Mouse (Mus musculus): ENCODE results near the gene 4930522H14Rik. TPM values are rescaled to one million over a fixed set of nuclear protein-coding genes. Genes with fewer than 3 reads are reported as not detected.

Gene 4930522H14Rik
- polyA plus RNA-seq, 1 experiment from 2014 or later, result not detected

- 90% methylated on average over 1 of the region's 1 CpGs for WGBS
- H3K27ac ChIP-seq (replicated peaks), result 0 out of 2 replicates have a peak overlapping the region, but pooled peaks have one; percentile 8
- H3K27me3 ChIP-seq (ENCODE audit: control insufficient read depth, insufficient read depth, low read length), result no peaks in the 10 kb centered on the region
- no peak for TF ChIP-seq CTCF (IDR thresholded peaks at IDR 0.05; ENCODE audit: low read depth)
- TF ChIP-seq EP300 (optimal IDR thresholded peaks at IDR 0.05), result no peak
- no peak overlapping the region for H3K9ac ChIP-seq (ENCODE audit: low read length)
- no peak overlapping the region for H3K4me2 ChIP-seq (replicated peaks; ENCODE audit: low read depth)
- no peak for ATAC-seq (ENCODE audit: low FRiP score, low TSS enrichment)
- no peaks in the 10 kb centered on the region for H3K9me3 ChIP-seq (ENCODE audit: control insufficient read depth, low read length)
- no peak overlapping the region for H3K4me3 ChIP-seq (ENCODE audit: low read depth, low read length)
- no peaks in the 10 kb centered on the region for H3K36me3 ChIP-seq (ENCODE audit: control insufficient read depth, insufficient read depth, low read length)
- DNase-seq (ENCODE audit: low spot score), result no peak
- no peaks in the 10 kb centered on the region for H3K4me1 ChIP-seq (replicated peaks; ENCODE audit: control insufficient read depth, insufficient read depth)
Observed at GRCm38 (mm10) chr4:109482701-109483100, 48.4 kb downstream of the 4930522H14Rik start.

GRCm38 (mm10) chr4:109481424-109481823, 49.7 kb downstream of the 4930522H14Rik start:
- no peak overlapping the region for H3K4me2 ChIP-seq (replicated peaks; ENCODE audit: low read depth)
- no peak overlapping the region for H3K27ac ChIP-seq (replicated peaks)
- no peaks in the 10 kb centered on the region for H3K4me1 ChIP-seq (replicated peaks; ENCODE audit: control insufficient read depth, insufficient read depth)
- H3K4me3 ChIP-seq (ENCODE audit: low read depth, low read length), result no peak overlapping the region
- no peaks in the 10 kb centered on the region for H3K9me3 ChIP-seq (ENCODE audit: control insufficient read depth, low read length)
- no peak for TF ChIP-seq EP300 (optimal IDR thresholded peaks at IDR 0.05)
- no peak for TF ChIP-seq CTCF (IDR thresholded peaks at IDR 0.05; ENCODE audit: low read depth)
- ATAC-seq (ENCODE audit: low FRiP score, low TSS enrichment) (no peak), DNase-seq (ENCODE audit: low spot score) (no peak)
- H3K27me3 ChIP-seq (ENCODE audit: control insufficient read depth, insufficient read depth, low read length), result no peaks in the 10 kb centered on the region
- no peak overlapping the region for H3K9ac ChIP-seq (ENCODE audit: low read length)
- WGBS, result 78% methylated on average over 2 of the region's 2 CpGs
- H3K36me3 ChIP-seq (ENCODE audit: control insufficient read depth, insufficient read depth, low read length), result no peaks in the 10 kb centered on the region

GRCm38 (mm10) chr4:109477454-109477853, 53.6 kb downstream of the 4930522H14Rik start:
- no peak overlapping the region for H3K4me3 ChIP-seq (ENCODE audit: low read depth, low read length)
- no peaks in the 10 kb centered on the region for H3K9me3 ChIP-seq (ENCODE audit: control insufficient read depth, low read length)
- no peaks in the 10 kb centered on the region for H3K4me1 ChIP-seq (replicated peaks; ENCODE audit: control insufficient read depth, insufficient read depth)
- no peak for DNase-seq (ENCODE audit: low spot score)
- H3K36me3 ChIP-seq (ENCODE audit: control insufficient read depth, insufficient read depth, low read length), result peaks cover 2% of the 10 kb centered on the region; the same call in 1 of the 2 replicates
- 89% methylated on average over 3 of the region's 3 CpGs for WGBS
- TF ChIP-seq EP300 (optimal IDR thresholded peaks at IDR 0.05), result no peak
- no peak for TF ChIP-seq CTCF (IDR thresholded peaks at IDR 0.05; ENCODE audit: low read depth)
- no peak overlapping the region for H3K27ac ChIP-seq (replicated peaks)
- H3K9ac ChIP-seq (ENCODE audit: low read length), result no peak overlapping the region
- no peaks in the 10 kb centered on the region for H3K27me3 ChIP-seq (ENCODE audit: control insufficient read depth, insufficient read depth, low read length)
- ATAC-seq (ENCODE audit: low FRiP score, low TSS enrichment), result no peak
- no peak overlapping the region for H3K4me2 ChIP-seq (replicated peaks; ENCODE audit: low read depth)

GRCm38 (mm10) chr4:109476554-109477014, 54.5 kb downstream of the 4930522H14Rik start:
- Histone ChIP-seq H3K27ac (replicated peaks) (peak overlapping the region; percentile 92), H3K4me3 (ENCODE audit: low read depth, low read length) (peak overlapping the region; percentile 87), H3K9ac (ENCODE audit: low read length) (peak overlapping the region; percentile 90), H3K27me3 (ENCODE audit: control insufficient read depth, insufficient read depth, low read length) (no peaks in the 10 kb centered on the region), H3K36me3 (ENCODE audit: control insufficient read depth, insufficient read depth, low read length) (peaks cover 2% of the 10 kb centered on the region; the same call in 1 of the 2 replicates), H3K9me3 (ENCODE audit: control insufficient read depth, low read length) (no peaks in the 10 kb centered on the region), H3K4me2 (replicated peaks; ENCODE audit: low read depth) (peak overlapping the region; percentile 62), H3K4me1 (replicated peaks; ENCODE audit: control insufficient read depth, insufficient read depth) (no peaks in the 10 kb centered on the region)
- ATAC-seq (ENCODE audit: low FRiP score, low TSS enrichment) (peak; percentile 99), DNase-seq (ENCODE audit: low spot score) (peak; percentile 93)
- TF ChIP-seq CTCF (IDR thresholded peaks at IDR 0.05; ENCODE audit: low read depth) (peak; percentile 59), EP300 (optimal IDR thresholded peaks at IDR 0.05) (no peak)
- under 1% methylated on average over 37 of the region's 39 CpGs for WGBS

- H3K4me2 ChIP-seq (replicated peaks; ENCODE audit: low read depth), result peak overlapping the region; percentile 62
- peak overlapping the region; percentile 90 for H3K9ac ChIP-seq (ENCODE audit: low read length)
- under 1% methylated on average over 51 of the region's 68 CpGs for WGBS
- TF ChIP-seq EP300 (optimal IDR thresholded peaks at IDR 0.05) (no peak), CTCF (IDR thresholded peaks at IDR 0.05; ENCODE audit: low read depth) (no peak)
- peaks cover 2% of the 10 kb centered on the region; the same call in 1 of the 2 replicates for H3K36me3 ChIP-seq (ENCODE audit: control insufficient read depth, insufficient read depth, low read length)
- ATAC-seq (ENCODE audit: low FRiP score, low TSS enrichment) (peak; percentile 66), DNase-seq (ENCODE audit: low spot score) (peak; percentile 70)
- H3K9me3 ChIP-seq (ENCODE audit: control insufficient read depth, low read length), result no peaks in the 10 kb centered on the region
- H3K4me3 ChIP-seq (ENCODE audit: low read depth, low read length), result peak overlapping the region; percentile 87
- H3K27ac ChIP-seq (replicated peaks), result peak overlapping the region; percentile 92
- H3K27me3 ChIP-seq (ENCODE audit: control insufficient read depth, insufficient read depth, low read length), result no peaks in the 10 kb centered on the region
- no peaks in the 10 kb centered on the region for H3K4me1 ChIP-seq (replicated peaks; ENCODE audit: control insufficient read depth, insufficient read depth)
Observed at GRCm38 (mm10) chr4:109475577-109476553, 55.2 kb downstream of the 4930522H14Rik start.
